Mouse (Mus musculus): ENCODE data around the gene Ncoa7.
A peak's percentile ranks its signal among the peaks of the same experiment; 100 is the strongest.
"Not testable (repeated sequence)": the region's sequence is repeated elsewhere in the genome, so short reads cannot be mapped to it uniquely, and the experiment has no call there.

Gene Ncoa7

DNA sequence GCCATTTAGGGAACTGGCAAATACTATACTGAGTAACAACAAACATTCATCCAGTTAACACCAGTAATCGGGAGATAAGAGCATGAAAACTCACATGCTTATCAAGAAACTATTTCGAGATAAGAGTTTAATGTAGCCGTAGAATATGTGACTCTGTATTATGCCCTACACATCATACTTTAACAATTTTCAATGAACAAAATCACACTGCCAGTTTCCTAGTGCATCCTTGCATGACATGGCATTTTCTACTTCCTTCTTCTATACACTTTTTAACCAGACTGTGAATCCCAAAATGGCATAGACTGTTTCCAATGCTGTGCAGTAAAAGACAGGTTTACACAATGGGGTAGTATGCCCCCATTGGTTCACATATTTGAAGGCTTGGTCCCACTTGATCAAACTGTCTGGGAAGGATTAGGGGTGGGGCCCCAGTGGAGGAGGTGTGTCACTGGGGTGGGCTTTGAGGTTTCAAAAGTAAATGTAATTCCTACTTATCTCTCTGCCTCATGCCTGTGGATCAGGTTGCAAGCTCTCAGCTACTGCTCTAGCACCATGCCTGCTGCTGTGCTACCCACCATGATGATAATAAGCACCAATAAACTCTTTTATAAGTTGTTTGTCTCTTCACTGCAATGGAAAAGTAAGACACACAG, 15.3 kb downstream of the Ncoa7 start:
- no peak for DNase-seq

DNA sequence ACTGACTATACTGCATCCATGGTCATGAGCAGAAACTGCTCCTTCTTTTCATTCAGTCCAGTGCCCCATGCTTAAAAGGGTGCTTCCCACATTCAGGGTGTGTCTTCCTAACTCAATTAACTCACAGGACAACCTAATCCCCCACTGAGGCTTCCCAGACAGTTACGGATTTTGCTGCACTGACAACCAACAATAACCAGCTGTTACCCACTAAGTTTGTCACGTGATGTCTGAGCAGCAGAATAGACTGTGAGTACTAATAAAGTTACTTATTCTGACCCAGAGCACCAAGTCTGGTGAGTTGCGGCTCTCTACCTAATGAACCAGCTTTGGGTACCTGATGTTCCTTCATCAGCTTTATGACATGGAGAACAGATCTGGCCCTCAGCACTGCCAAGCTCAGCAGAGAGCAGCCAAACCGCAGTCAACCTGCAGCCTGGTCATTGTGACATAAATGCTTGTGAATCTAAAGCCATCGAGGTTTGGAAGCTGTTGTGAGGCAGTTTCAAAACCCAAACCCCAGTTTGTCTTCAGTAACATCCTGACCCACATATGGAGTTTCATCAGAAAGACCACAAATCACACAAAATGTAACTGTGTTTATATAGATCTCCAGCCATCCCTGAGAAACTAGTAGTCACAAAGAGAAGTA, 16.9 kb downstream of the Ncoa7 start:
- no peak for DNase-seq

DNA sequence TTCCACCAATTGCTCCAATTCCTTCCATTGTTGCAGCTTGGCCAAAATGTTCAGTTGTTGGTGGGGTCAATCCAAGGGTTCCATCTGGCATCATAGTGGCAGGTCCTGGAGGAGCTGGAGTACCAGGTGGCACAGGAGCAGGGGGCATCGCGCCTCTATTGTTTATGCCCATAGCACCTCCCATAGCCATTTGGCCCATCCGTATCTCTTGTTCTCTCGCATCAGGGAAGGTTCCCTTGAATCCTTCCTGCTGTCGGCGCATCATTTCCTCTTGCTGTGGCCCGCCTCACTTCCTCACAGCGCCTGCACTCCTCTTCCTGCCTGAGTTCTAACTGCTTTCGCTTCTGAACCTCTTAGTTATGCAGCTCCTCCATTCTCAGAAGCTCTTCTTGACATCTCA, 22.2 kb downstream of the Ncoa7 start:
- DNase-seq = not testable (repeated sequence)

DNA sequence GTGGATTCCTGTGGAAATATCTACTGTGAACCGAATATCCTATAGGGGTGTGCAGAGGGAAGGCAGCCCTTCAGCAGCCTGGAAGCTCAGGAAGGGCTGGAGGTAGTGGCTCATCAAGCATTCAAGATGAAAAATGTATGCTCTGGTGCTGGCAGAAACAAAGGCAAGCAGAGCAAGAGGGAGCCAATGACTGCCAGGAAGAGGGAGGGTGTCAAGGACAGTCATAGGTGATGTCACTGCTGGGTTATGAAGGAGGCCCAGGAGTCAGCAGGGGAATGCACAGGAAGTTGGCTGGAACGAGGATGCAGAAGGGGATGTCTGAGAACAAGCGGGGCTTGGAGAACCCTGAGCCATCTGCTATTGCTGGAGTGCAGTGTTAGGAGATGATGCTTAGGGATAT, 24.9 kb downstream of the Ncoa7 start:
- DNase-seq = no peak

DNA sequence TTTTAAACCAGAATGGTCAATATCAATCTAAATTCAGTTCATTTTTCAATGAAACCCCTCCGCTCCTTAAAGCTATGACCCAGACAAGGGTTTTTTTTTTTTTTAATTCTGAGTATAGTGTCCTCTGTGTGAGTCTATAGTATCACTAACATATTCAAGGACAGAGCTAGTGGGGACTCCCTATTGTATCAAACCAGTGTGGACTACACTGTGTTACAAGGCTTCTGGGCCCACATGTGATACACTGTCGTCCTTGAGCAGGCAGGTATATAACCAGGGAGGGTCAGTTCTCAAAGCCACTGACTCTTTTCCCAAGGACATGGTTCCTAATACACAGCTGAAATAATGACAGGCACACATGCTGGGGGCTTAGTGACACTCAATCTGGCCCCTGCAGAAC, 27.1 kb downstream of the Ncoa7 start:
- no peak for DNase-seq

DNA sequence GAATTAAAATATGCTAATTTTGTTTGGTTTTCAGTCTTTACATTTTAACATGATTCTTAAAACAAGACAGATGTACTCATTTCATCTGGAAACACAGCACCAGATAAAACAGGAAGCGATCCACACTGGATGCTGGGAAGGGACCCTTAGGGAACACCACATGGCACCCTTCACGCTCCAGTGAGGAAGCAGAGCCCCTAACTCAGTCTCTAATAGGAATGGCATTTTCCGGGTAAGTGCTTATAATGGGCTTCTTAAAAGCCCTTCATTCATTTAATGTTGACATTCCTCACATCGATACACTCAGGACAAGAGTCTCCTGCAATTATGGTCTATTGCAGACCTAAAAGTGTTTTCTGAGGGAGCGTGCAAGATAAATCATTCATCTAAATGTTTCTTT, 27.6 kb downstream of the Ncoa7 start:
- DNase-seq = no peak

DNA sequence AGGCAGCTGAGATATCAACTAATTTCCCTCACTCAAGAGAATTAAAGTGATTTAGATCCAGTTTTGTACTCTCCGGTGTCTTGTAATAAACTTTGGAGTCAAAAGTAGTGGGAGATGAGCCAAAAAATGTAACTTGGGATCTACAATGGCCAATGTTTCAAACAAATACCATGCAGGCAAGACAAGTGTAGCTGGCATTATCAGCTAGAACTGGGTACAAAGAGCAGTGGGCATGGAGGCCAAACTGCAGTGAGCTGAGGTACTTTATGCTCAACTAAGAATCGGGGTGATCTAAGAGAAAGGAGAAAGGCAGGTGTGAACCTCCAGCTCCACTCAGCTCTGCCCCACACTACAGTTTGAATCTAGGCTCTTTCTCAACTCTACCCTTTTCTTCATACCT, 28.7 kb downstream of the Ncoa7 start:
- no peak for DNase-seq

DNA sequence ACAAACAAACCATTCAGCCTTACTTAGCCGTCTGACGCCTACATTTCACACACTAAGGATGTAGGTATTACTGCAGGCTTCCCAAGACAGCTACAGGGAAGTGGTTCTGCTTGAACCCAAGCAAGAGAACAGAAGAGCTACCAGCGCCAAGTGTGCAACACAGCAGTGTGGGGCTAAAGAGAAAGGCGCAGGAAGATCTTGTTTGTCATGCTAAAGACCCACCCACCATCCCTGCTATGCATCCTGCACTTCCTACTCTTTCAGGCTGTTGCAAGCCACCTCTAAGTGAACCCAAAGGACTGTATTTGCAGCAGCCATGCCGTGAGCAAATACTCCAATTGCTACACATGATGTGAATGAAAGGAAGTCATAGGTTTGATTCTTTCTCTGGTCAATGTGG, 29.9 kb downstream of the Ncoa7 start:
- no peak for DNase-seq

DNA sequence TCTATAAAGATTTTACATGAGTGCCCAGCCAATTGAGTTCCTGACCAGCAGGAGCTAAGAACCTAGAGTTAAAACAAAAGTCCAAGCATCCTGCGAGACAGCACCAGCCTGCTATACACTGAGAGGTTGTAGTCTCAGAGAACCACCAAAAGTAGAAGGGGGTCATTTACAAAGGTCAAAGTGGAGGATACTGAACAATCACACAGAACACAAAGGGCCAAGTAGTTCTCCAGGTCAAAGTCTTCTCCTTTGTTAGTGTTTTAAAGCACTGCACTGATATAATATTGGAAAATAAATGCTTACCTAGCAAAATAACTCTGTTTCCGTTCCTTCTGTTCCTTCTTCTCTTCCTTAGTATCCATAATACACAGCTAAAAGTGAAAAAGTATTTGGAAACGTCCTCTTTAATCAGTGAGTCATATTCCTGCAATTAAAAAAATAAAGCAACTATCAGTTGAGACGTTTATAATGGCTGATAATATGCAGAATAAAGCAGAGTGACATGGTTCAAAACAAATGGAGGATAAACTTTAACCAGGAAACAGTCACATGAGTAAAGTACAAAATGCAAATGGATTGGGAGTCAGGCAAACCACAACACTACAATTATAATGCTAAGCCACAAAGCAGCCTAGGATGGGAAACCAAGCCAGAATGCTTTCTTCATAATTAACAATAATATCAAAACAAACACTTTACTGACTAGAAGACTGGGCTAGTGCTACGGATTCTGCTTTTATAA, 31.5 kb downstream of the Ncoa7 start:
- no peak for DNase-seq

DNA sequence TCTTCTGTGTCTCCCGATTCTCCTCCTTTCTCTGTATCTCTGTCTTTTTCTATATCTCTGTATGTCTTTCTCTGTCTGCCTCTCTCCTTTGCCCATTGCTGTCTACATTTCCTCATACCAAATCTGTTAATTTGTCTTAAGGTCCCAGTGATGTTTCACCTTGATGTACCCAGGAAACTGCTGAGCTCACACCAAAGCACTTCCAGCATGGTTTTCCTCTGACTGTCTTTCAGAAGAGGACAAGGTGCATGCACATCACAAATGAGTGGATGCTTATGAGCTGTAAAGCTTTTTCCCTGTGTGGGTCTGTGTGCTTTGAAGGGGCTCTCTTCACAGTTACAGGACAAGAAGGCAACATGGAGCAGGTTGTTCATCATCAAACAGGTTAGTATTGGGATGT, 34.3 kb downstream of the Ncoa7 start:
- DNase-seq = peak; percentile 54

DNA sequence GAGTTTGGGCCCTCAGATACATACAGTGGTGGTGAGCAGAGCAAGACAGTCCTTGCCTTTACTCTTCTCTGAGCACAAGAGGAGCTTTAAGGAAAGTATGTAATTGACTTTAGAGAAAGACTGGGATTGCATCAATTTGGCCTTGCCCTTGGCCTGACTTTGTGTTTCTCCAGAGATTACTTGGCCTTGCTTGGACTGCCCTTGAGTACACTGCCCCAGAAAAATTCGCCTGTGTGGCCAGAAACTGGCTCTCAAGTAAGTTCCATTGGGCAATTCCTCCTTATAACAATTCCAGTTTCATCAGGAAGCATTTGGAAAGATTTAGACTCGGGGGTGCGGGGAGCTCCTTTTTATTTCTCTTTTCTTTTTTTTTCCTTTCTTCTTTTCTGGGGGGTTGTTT, 34.9 kb downstream of the Ncoa7 start:
- peak; percentile 69 for DNase-seq

DNA sequence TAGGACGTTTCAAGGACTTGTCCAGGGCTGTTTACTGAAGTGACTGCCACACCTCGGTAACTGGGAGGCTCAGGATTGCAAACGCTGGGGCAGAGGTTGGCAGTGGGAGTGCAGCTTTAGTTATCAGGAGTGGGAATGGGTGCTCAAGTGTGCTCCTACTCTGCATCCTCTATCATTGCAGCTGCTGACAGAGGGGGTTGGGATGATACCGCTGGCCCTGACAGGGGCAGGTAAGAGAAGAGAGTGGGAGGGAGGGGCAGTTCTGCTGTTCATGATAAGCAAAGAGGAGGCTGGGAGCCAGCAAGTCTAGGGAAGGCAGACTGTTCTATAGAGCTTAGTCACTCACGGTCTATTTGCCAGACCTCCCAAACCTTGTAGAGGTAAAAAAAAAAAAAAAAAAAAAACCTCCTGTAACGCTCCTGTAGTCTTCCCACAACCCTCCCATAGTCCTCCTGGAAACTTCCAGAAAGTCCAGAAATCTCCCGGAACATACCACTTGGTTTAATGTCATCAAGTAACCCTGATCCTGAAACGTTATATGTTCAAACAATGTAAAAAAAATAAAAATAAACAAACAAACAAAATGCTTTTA, 39.9 kb downstream of the Ncoa7 start:
- no peak for DNase-seq

DNA sequence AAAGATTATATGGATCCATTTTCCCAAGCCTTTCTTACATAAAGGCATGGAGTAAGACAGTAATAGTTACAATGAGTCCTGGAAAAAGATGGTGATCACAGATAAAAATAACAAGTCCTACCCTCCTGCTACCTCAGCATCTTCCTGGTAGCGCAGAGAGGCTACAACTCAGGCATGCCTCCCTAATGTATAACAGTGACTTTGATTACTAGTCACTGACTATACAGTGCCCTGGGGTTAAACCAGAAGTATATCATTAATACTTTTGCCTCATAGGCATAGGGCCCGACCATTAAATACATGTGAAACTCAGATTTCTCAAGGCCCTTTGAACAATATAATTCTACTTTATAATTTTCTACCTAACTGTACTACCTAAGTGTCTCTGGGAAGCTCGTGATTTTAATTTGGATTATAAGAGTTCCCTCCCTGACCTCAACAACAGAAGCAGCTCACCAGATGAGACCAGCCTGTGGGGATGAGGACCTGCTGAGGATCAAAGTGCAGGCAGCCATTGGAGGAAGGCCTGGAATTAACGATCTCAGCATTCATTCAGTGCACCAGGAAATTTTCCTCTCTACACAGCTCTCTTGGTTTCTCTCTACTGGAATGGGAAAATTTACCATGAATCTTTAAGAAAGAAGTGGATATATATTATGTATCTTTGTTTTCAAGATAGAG, 40.7 kb downstream of the Ncoa7 start:
- peak; percentile 43 for DNase-seq

DNA sequence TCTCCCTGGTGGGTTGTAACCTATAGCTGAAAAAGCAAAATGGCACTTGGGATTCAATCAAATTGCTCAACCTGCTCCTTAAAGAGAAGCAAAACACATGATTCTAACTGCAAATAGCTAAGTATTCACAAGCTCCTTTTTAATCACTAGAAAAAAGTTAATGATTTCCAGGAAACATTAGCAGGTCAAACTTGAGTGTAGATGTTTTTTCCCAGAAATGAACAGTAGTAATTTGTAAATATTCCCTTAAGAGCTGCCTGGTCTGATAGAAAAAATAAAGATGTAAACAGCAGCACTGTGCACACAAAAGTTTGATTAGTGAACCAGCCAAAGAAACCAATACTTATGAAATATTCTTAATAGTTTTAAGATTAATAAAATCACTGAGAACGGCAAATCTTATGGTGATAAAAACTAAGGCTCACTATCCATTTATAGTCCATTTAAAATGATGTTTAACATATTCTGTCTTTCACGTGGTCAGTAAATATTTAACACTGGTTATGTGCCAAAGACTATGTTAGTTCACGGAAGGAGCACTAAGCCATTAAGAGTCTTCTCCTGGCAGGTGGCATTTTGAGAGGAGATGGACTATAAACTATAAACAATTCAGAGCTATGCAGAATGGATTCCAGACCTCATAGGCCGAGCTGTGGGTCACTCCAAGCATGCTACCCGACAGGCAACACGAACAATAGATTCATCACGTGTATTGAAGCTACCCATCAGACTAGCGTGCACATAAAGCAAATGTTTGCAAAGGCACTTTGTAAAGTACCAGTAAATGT, 43.6 kb downstream of the Ncoa7 start:
- DNase-seq = peak; percentile 62

DNA sequence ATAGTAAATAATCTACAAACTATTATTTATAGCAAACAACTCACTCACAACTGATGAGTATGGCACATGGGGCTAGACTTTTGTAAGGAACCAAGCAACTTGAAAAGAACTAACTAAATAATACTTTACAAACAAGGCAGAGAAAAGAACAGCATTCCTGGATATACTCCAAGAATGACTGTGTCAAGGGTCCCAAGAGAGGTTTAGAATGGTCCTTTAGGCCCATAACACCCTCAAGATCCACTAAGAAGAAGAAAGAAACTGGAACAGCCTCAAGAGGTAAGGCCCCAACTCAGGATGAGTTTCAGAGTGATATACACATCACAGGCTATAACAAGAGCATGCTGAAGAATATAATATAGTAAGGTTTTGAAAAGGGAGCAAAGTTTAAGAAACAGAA, 47.1 kb downstream of the Ncoa7 start:
- DNase-seq = no peak

DNA sequence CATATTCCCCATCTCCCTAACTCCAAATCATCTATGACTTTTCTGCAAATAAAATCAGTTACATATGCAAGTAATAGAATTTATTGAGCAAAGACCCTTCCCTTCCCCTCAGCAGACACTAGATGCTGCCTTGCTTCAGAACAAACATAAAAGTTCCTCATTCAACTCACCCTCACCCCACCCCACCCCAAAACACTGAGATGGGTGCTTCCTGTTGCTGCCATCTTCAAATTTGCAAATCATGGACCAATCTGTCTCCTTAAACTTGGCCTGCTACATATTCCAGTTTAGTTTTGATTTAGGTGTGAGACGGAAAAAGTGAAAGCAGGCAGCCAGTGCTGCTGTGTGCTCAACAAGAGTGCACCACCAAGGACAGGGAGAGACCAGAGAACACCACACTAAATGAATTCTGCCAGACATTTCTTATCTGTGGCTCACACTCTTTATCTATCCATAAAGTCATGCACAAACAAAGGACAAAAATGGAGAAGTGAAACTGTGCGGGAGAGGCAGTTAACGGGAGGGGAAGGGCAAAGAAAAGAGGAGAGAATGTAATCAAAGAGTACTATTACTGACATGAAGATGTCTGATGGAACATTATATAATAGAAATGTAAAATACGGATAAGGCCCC, 48.2 kb downstream of the Ncoa7 start:
- DNase-seq = no peak

DNA sequence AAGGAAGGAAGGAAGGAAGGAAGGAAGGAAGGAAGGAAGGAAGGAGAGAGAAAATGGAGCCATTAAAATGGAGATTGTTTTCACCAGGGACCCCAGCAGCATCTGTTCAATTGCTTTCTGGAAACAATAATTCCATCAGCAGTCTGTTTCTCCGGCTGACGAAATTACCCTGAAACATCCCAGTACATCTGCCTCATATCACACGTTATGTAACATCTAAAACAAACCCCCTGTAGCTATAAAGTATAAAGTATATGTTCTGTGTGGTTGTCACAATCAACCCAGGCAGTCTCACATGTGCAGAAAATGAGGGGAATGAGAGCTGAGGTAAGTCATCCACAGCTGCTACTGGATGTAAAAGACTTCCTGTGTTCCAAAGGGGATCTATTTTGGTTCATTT, 49.0 kb downstream of the Ncoa7 start:
- no peak for DNase-seq

DNA sequence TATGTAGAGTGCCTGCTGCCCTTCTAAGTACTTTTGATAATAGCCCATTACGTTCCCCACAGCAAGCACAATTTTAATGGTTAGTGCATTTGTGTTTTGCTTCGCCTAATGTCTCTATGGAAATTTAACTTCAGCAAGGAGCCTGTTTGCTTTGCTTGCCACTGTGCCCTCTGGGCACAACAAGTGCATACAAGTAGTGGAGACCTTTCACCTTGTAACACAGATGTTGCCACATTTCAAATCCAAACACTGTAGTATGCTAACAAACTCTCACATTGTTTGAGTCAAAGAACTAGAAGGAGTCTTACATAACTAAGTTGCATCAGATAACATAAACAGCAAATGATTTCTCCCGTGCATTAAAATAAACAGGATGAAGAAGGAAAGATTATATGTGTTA, 50.6 kb downstream of the Ncoa7 start:
- no peak for DNase-seq

DNA sequence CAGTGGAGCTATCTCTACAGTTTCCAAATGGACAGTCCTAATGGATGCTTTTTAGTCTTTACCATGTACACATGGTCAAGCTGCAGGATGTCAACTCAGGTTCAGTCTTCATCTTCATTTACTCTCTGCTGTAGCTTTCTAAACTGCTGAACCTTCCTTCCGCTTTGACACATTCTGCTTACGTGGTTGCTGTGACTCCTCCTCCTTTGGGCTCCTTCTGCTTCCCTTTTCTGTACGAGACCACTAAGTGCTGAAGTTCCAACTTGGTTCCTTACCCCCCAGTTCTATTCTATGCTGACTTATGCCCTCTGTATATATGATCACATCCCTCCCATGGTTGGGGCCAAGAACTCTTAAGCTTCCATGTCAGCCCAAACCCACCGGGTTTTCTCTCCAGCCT, 51.5 kb downstream of the Ncoa7 start:
- DNase-seq = no peak

DNA sequence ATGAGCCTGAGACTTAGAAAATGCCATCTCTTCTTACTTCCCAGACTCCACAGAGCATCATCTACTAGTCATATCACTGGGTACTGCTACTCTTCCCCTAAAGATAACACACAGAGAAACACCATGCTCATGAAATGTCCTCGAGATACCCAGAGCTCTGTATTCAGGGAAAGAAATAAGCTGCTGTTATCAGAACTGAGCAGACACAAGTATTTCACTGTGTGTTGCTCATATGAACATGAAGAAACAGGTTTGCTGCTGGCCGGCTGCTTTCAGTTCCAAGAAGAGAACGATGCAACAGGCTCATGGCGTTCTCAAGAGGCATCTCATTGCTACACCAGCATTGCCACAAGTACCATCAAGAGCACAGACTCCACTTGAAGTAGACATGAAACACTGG, 53.3 kb downstream of the Ncoa7 start:
- DNase-seq = no peak

DNA sequence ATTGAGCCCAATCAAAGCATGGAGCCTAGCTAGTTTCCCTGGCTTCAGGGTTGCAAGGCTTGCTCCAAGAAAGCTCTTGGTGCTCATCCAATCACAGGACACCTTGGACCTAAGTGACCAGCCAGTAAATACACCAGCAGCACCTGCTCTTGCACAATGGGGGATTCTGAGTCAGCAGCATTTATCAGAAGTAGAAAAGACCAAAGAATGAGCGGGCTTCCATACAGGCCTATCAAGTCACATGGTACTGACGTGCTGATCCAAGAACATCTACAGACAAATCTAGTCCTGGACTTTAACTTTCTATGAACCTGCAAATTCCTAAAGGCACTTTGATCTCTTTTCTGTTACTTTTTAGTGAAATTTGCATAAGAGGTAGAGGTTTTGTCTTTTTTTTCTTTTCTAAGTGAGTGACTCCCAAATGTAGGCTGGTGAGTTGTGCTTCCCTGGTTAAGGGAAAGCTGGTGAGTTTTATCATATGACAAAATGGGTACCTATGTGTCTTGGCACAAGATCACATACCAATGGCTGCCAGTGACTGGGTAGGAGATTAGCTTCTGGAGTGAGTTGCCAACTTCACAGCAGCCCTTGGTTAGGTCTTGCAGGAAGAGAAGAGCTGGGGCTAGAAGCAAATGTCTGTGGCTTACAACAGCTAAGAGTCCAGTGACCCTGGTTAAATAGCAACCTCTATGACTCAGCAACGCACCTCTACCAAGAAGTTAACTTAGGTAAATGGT, 57.7 kb downstream of the Ncoa7 start:
- DNase-seq = peak; percentile 82
